Mouse (Mus musculus): ENCODE results near the gene Btbd9.
A peak's percentile ranks its signal among the peaks of the same experiment; 100 is the strongest.
"Not testable (repeated sequence)": the region's sequence is repeated elsewhere in the genome, so short reads cannot be mapped to it uniquely, and the experiment has no call there.

The Btbd9 gene

GRCm38 (mm10) chr17:30513034-30513433, 63.3 kb downstream of the Btbd9 start:
- DNase-seq (ENCODE audit: low read depth, low spot score) = no peak

GRCm38 (mm10) chr17:30512531-30512930, 63.8 kb downstream of the Btbd9 start:
- no peak for DNase-seq (ENCODE audit: low read depth, low spot score)

- no peak for DNase-seq (ENCODE audit: low read depth, low spot score)
Observed at GRCm38 (mm10) chr17:30512007-30512406, 64.3 kb downstream of the Btbd9 start.

GRCm38 (mm10) chr17:30511399-30511798, 64.9 kb downstream of the Btbd9 start:
- no peak for DNase-seq (ENCODE audit: low read depth, low spot score)

GRCm38 (mm10) chr17:30510171-30510570, 66.1 kb downstream of the Btbd9 start:
- peak; percentile 69 for DNase-seq (ENCODE audit: low read depth, low spot score)

GRCm38 (mm10) chr17:30509646-30510045, 66.6 kb downstream of the Btbd9 start:
- no peak for DNase-seq (ENCODE audit: low read depth, low spot score)

- DNase-seq (ENCODE audit: low read depth, low spot score) = no peak
Observed at GRCm38 (mm10) chr17:30507636-30508576, 68.4 kb downstream of the Btbd9 start.

GRCm38 (mm10) chr17:30506916-30507315, 69.4 kb downstream of the Btbd9 start:
- DNase-seq (ENCODE audit: low read depth, low spot score) = no peak

GRCm38 (mm10) chr17:30499541-30499940, 76.7 kb downstream of the Btbd9 start:
- not testable (repeated sequence) for DNase-seq (ENCODE audit: low read depth, low spot score)

GRCm38 (mm10) chr17:30498779-30499178, 77.5 kb downstream of the Btbd9 start:
- no peak for DNase-seq (ENCODE audit: low read depth, low spot score)

- no peak for DNase-seq (ENCODE audit: low read depth, low spot score)
Observed at GRCm38 (mm10) chr17:30498376-30498719, 77.9 kb downstream of the Btbd9 start.

GRCm38 (mm10) chr17:30497525-30498375, 78.5 kb downstream of the Btbd9 start:
- DNase-seq (ENCODE audit: low read depth, low spot score) = no peak

GRCm38 (mm10) chr17:30495567-30495966, 80.7 kb downstream of the Btbd9 start:
- DNase-seq (ENCODE audit: low read depth, low spot score) = no peak

GRCm38 (mm10) chr17:30495154-30495553, 81.1 kb downstream of the Btbd9 start:
- DNase-seq (ENCODE audit: low read depth, low spot score) = no peak

GRCm38 (mm10) chr17:30493481-30493880, 82.8 kb downstream of the Btbd9 start:
- DNase-seq (ENCODE audit: low read depth, low spot score) = no peak

- no peak for DNase-seq (ENCODE audit: low read depth, low spot score)
Observed at GRCm38 (mm10) chr17:30492191-30492590, 84.1 kb downstream of the Btbd9 start.

GRCm38 (mm10) chr17:30491601-30492000, 84.7 kb downstream of the Btbd9 start:
- DNase-seq (ENCODE audit: low read depth, low spot score) = no peak

- DNase-seq (ENCODE audit: low read depth, low spot score) = no peak
Observed at GRCm38 (mm10) chr17:30490601-30491000, 85.7 kb downstream of the Btbd9 start.

GRCm38 (mm10) chr17:30490086-30490485, 86.2 kb downstream of the Btbd9 start:
- no peak for DNase-seq (ENCODE audit: low read depth, low spot score)

GRCm38 (mm10) chr17:30489629-30490028, 86.7 kb downstream of the Btbd9 start:
- no peak for DNase-seq (ENCODE audit: low read depth, low spot score)

GRCm38 (mm10) chr17:30487695-30488094, 88.6 kb downstream of the Btbd9 start:
- DNase-seq (ENCODE audit: low read depth, low spot score) = no peak

- no peak for DNase-seq (ENCODE audit: low read depth, low spot score)
Observed at GRCm38 (mm10) chr17:30485067-30485854, 91.0 kb downstream of the Btbd9 start.
